Mouse (Mus musculus) E14TG2a.4 (cell line): ENCODE data around the gene Sstr2.

ENCODE experiments used
- CTCF ChIP-seq: conservative IDR thresholded peaks from 2 replicates; pipeline ENCODE4 v1.5.1; 2014; ENCODE audit warnings: low read length
- NANOG ChIP-seq: IDR thresholded peaks from 2 replicates; pipeline ENCODE4 v1.6.1; 2014; ENCODE audit warnings: borderline replicate concordance, low read length, mixed read lengths
- POU5F1 ChIP-seq: IDR thresholded peaks from 2 replicates; pipeline ENCODE4 v1.6.1; 2014; ENCODE audit warnings: low read length, borderline replicate concordance

- no peak for TF ChIP-seq CTCF
- TF ChIP-seq POU5F1 = no peak
- no peak for TF ChIP-seq NANOG
These were observed 15.6 kb downstream of the Sstr2 start for GRCm38 (mm10) chr11:113634699-113635121.
